Mouse (Mus musculus): Measurements from ENCODE around the gene Lrrc42. TPM values are rescaled to one million over a fixed set of nuclear protein-coding genes. Genes with fewer than 3 reads are reported as not detected.

Gene Lrrc42
- polyA plus RNA-seq, 1 experiment from 2014 or later, result 16.8 TPM

- H3K9ac ChIP-seq, result peak overlapping the region; percentile 60
- peak; percentile 100 for ATAC-seq (ENCODE audit: low read depth)
- no peaks in the 10 kb centered on the region for H3K36me3 ChIP-seq
- peak overlapping the region; percentile 52 for H3K4me2 ChIP-seq
- peak overlapping the region; percentile 81 for H3K27ac ChIP-seq
- WGBS (ENCODE audit: insufficient replicate concordance), result 19% methylated on average over 9 of the region's 9 CpGs
- no peaks in the 10 kb centered on the region for H3K9me3 ChIP-seq (replicated peaks)
- DNase-seq, result peak; percentile 86
- H3K4me1 ChIP-seq (replicated peaks), result peaks cover 51% of the 10 kb centered on the region
- peak overlapping the region; percentile 2; the same call in 1 of the 2 replicates for H3K4me3 ChIP-seq (replicated peaks)
- no peaks in the 10 kb centered on the region for H3K27me3 ChIP-seq
Observed at GRCm38 (mm10) chr4:107217574-107217973, 35.8 kb downstream of the Lrrc42 start.

DNA sequence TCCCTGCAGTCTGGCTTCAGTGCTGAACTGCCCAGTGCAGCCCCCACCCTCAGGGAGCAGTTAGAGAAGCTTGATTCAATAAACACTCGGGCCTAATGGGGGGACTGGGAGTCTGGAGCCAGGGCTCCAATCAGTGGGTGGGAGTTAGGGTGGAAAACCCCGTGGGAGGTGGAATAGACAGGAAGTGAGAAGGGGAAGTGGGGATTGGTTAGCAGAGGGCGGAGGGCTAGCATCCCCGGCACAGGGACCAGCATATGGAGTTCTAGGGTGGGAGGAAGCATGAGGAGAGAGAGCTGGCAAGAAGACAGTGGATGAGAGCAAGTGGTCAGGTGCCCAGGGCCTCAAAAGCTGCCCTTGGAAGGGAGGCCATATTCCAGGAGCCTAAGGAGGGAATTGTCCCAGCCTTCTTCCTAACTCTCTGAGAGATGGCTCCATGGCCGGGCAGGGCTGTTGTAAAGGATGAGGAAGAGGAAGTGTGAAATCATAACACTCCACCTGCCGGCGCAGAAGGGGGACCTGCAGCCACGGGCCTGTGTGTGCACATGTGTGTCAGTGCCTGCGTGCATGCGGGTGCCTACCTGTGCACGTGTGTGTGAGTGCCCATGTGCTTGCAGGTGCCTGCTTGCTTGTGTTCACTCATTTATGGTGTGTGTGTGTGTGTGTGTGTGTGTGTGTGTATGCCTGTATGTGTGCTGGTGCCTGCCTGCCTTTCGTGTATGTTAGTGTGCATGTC is 39.9 kb downstream of the Lrrc42 start:
- H3K36me3 ChIP-seq, result no peaks in the 10 kb centered on the region
- no peak overlapping the region for H3K27ac ChIP-seq
- H3K4me2 ChIP-seq, result no peak overlapping the region
- ATAC-seq (ENCODE audit: low read depth) (no peak), DNase-seq (no peak)
- H3K4me1 ChIP-seq (replicated peaks), result peaks cover 42% of the 10 kb centered on the region
- H3K4me3 ChIP-seq (replicated peaks), result no peak overlapping the region
- H3K9ac ChIP-seq, result no peak overlapping the region
- no peaks in the 10 kb centered on the region for H3K27me3 ChIP-seq
- WGBS (ENCODE audit: insufficient replicate concordance), result 56% methylated on average over 12 of the region's 12 CpGs
- no peaks in the 10 kb centered on the region for H3K9me3 ChIP-seq (replicated peaks)

DNA sequence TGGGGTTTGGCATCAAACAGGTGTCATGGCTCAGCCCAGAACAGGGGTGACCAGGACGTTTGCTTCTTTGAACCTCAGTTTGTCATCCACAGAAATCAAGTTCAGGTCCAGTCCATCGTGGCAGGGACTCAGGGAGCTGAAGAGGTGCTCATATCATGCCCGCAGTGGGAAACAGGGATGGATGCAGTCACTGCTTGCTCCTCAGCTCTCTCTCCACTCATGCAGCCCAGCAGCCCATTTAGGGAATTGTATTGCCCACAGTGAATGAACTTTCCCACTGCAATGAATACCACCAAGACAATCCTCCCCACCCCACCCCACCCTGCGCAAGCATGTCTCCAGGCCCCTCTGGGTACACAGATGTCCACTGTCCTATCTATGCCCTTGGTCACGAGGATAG is 41.4 kb downstream of the Lrrc42 start:
- ATAC-seq (ENCODE audit: low read depth) (no peak), DNase-seq (no peak)
- no peak overlapping the region for H3K4me2 ChIP-seq
- no peaks in the 10 kb centered on the region for H3K27me3 ChIP-seq
- H3K4me1 ChIP-seq (replicated peaks), result peaks cover 27% of the 10 kb centered on the region
- H3K27ac ChIP-seq, result no peak overlapping the region
- H3K9me3 ChIP-seq (replicated peaks), result no peaks in the 10 kb centered on the region
- H3K36me3 ChIP-seq, result no peaks in the 10 kb centered on the region
- no peak overlapping the region for H3K9ac ChIP-seq
- no peak overlapping the region for H3K4me3 ChIP-seq (replicated peaks)
- WGBS (ENCODE audit: insufficient replicate concordance), result 66% methylated on average over 5 of the region's 5 CpGs

- no peak overlapping the region for H3K4me2 ChIP-seq
- WGBS (ENCODE audit: insufficient replicate concordance), result 73% methylated on average over 4 of the region's 4 CpGs
- no peak overlapping the region for H3K4me3 ChIP-seq (replicated peaks)
- peaks cover 22% of the 10 kb centered on the region for H3K4me1 ChIP-seq (replicated peaks)
- no peaks in the 10 kb centered on the region for H3K36me3 ChIP-seq
- no peak overlapping the region for H3K27ac ChIP-seq
- ATAC-seq (ENCODE audit: low read depth), result no peak
- DNase-seq, result no peak
- no peak overlapping the region for H3K9ac ChIP-seq
- no peaks in the 10 kb centered on the region for H3K9me3 ChIP-seq (replicated peaks)
- H3K27me3 ChIP-seq, result no peaks in the 10 kb centered on the region
Observed at GRCm38 (mm10) chr4:107211465-107211864, 41.9 kb downstream of the Lrrc42 start.

DNA sequence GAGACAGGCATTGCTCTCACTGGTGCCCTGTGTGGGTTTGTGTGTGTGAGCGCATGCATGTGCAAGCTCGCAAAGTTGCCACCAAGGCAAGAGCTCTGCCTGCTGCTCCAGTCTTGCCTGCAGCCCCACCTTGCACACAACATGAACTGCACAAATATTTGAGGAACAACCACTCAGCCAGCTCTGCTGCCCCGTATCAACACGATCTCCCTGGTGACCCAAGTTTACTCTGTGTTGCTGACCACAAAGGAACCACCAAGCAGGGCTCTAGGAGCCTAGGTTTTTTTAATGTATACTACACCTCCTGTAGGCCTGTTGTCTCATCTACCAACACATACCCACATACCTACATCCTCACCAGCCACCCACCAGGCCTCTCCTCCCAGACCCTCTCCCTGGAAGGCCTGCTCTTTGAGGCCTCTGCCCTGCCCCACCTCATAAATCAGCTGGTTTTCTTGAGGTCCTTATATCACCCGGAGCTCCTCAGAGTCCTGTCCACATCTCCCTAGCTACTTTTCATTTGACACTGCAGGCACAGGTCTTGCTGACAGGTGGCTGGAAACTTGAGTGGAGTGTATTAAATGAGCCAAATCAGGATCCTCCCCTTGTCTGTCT is 42.7 kb downstream of the Lrrc42 start:
- DNase-seq, result no peak
- WGBS (ENCODE audit: insufficient replicate concordance), result 24% methylated on average over 5 of the region's 5 CpGs

DNA sequence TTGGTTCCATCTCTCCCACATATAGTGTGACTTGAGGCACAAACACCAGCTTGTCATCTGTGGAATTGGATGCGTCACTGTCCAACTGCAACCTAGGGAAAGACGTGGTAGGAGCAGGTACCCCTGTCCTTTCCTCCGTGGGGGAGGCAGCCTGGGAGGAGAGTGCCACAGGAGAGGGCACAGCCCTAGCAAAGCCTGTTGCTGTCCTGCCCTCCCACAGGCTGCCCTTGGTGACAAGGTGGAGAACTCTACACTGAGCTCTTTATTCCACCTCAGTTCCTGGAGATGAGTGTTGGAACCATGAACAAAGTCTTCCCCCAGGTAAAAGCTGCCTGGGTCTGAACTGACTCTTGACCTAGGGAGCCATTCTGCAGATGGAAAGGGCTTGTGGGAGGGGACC is 44.5 kb downstream of the Lrrc42 start, which contains the start of gene Ldlrad1:
Ldlrad1 (plus strand) TSS at position 301 of the 400 bp plus-strand sequence.
- DNase-seq (no peak), ATAC-seq (ENCODE audit: low read depth) (no peak)
- H3K4me3 ChIP-seq (replicated peaks), result no peak within 1 kb of the TSS
- H3K4me2 ChIP-seq, result no peak within 1 kb of the TSS; the same call in 1 of the 2 replicates
- H3K36me3 ChIP-seq, result peaks cover 19% of the 10 kb centered on the region
- no peaks in the 10 kb centered on the region for H3K9me3 ChIP-seq (replicated peaks)
- WGBS (ENCODE audit: insufficient replicate concordance), result 79% methylated on average over 3 of the region's 3 CpGs
- peaks cover 18% of the 10 kb centered on the region for H3K4me1 ChIP-seq (replicated peaks)
- H3K27me3 ChIP-seq, result no peaks in the 10 kb centered on the region
- no peak within 1 kb of the TSS for H3K9ac ChIP-seq
- H3K27ac ChIP-seq, result no peak within 1 kb of the TSS

More for the DNA sequence above, 42.7 kb downstream of the Lrrc42 start:
- peak; percentile 25; the same call in 1 of the 2 replicates for ATAC-seq (ENCODE audit: low read depth)
- Histone ChIP-seq H3K27me3 (no peaks in the 10 kb centered on the region), H3K36me3 (0 out of 2 replicates have a peak, but pooled peaks cover 5% of the 10 kb centered on the region), H3K27ac (no peak overlapping the region), H3K4me3 (replicated peaks) (no peak overlapping the region), H3K9ac (no peak overlapping the region), H3K9me3 (replicated peaks) (no peaks in the 10 kb centered on the region), H3K4me2 (no peak overlapping the region), H3K4me1 (replicated peaks) (peaks cover 17% of the 10 kb centered on the region)

DNA sequence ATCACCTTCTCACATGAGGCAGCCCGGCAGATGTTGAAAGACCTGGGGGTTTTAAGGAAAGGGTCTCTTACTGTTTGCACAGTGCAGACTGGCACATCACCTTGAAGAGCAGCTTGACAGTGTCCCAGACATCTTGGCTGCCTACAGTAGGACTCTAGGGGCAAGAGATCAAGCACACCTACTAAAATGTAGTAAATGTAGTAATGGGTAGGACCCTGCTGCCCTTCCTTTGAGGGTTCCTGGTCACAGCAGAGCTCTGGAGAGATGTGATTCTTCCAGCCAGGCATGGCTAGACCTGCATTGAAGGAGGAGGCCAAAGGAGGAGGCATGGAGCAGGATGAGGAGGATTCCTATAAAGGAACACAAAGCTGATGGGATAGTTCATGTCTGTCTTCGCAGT is 46.3 kb downstream of the Lrrc42 start:
- H3K9me3 ChIP-seq (replicated peaks), result no peaks in the 10 kb centered on the region
- no peak overlapping the region for H3K4me2 ChIP-seq
- H3K4me1 ChIP-seq (replicated peaks), result peaks cover 23% of the 10 kb centered on the region
- H3K27me3 ChIP-seq, result no peaks in the 10 kb centered on the region
- DNase-seq (no peak), ATAC-seq (ENCODE audit: low read depth) (no peak)
- no peak overlapping the region for H3K27ac ChIP-seq
- peaks cover 37% of the 10 kb centered on the region for H3K36me3 ChIP-seq
- 72% methylated on average over 2 of the region's 2 CpGs for WGBS (ENCODE audit: insufficient replicate concordance)
- H3K9ac ChIP-seq, result no peak overlapping the region
- no peak overlapping the region for H3K4me3 ChIP-seq (replicated peaks)

GRCm38 (mm10) chr4:107203001-107203400 is 50.3 kb downstream of the Lrrc42 start:
- DNase-seq (no peak), ATAC-seq (ENCODE audit: low read depth) (no peak)
- peaks cover 75% of the 10 kb centered on the region for H3K36me3 ChIP-seq
- 0 out of 2 replicates have a peak, but pooled peaks cover 6% of the 10 kb centered on the region for H3K4me1 ChIP-seq (replicated peaks)
- H3K4me3 ChIP-seq (replicated peaks), result no peak overlapping the region
- no peak overlapping the region for H3K27ac ChIP-seq
- H3K4me2 ChIP-seq, result no peak overlapping the region
- H3K27me3 ChIP-seq, result no peaks in the 10 kb centered on the region
- WGBS (ENCODE audit: insufficient replicate concordance), result 68% methylated on average over 7 of the region's 7 CpGs
- H3K9me3 ChIP-seq (replicated peaks), result no peaks in the 10 kb centered on the region
- H3K9ac ChIP-seq, result no peak overlapping the region

GRCm38 (mm10) chr4:107201779-107202178 is 51.6 kb downstream of the Lrrc42 start:
- no peaks in the 10 kb centered on the region for H3K9me3 ChIP-seq (replicated peaks)
- no peak overlapping the region for H3K4me3 ChIP-seq (replicated peaks)
- H3K9ac ChIP-seq, result no peak overlapping the region
- H3K4me1 ChIP-seq (replicated peaks), result 0 out of 2 replicates have a peak, but pooled peaks cover 6% of the 10 kb centered on the region
- no peak overlapping the region for H3K27ac ChIP-seq
- 87% methylated on average over 3 of the region's 3 CpGs for WGBS (ENCODE audit: insufficient replicate concordance)
- no peaks in the 10 kb centered on the region for H3K27me3 ChIP-seq
- DNase-seq (no peak), ATAC-seq (ENCODE audit: low read depth) (no peak)
- peaks cover 85% of the 10 kb centered on the region for H3K36me3 ChIP-seq
- H3K4me2 ChIP-seq, result no peak overlapping the region

GRCm38 (mm10) chr4:107198072-107198471 is 55.3 kb downstream of the Lrrc42 start:
- no peak for ATAC-seq (ENCODE audit: low read depth)
- peaks cover 89% of the 10 kb centered on the region for H3K36me3 ChIP-seq
- no peak overlapping the region for H3K9ac ChIP-seq
- 94% methylated on average over 5 of the region's 5 CpGs for WGBS (ENCODE audit: insufficient replicate concordance)
- H3K4me2 ChIP-seq, result no peak overlapping the region
- H3K27me3 ChIP-seq, result no peaks in the 10 kb centered on the region
- DNase-seq, result no peak
- no peaks in the 10 kb centered on the region for H3K9me3 ChIP-seq (replicated peaks)
- no peak overlapping the region for H3K27ac ChIP-seq
- no peaks in the 10 kb centered on the region for H3K4me1 ChIP-seq (replicated peaks)
- no peak overlapping the region for H3K4me3 ChIP-seq (replicated peaks)

DNA sequence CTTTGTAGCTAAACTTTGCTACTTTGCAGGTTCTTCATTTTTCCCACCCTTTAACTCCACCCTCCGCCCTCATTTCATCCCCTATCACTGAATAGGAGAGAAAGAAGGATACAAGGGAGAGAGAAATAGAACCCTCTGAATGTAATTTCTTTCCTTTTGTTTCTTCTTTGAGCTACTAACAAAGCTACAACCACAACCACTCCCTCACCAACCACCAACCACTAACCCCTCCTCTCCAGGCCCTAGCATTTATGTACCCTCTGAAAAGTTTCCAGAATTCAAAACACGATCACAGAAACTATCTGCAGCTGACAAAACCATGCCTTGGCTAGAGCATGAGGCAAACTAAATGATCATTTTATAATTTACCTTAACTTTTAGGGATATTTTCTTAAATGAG is 56.9 kb downstream of the Lrrc42 start:
- no peaks in the 10 kb centered on the region for H3K4me1 ChIP-seq (replicated peaks)
- WGBS (ENCODE audit: insufficient replicate concordance), result 93% methylated on average over 2 of the region's 2 CpGs
- H3K9me3 ChIP-seq (replicated peaks), result no peaks in the 10 kb centered on the region
- H3K27ac ChIP-seq, result no peak overlapping the region
- H3K4me3 ChIP-seq (replicated peaks), result no peak overlapping the region
- peaks cover 85% of the 10 kb centered on the region for H3K36me3 ChIP-seq
- DNase-seq (no peak), ATAC-seq (ENCODE audit: low read depth) (no peak)
- no peak overlapping the region for H3K9ac ChIP-seq
- no peak overlapping the region for H3K4me2 ChIP-seq
- no peaks in the 10 kb centered on the region for H3K27me3 ChIP-seq
